Mouse (Mus musculus) forebrain, postnatal 0 days (tissue): ENCODE measurements at regions not wholly inside any gene's neighbourhood (a gene's known extent, or its start where the extent isn't known, plus 50 kb on each side); places are given as distances from the start of the nearest gene placed in this dataset.

Experiments
- ATAC-seq: fragments of 200-750 bp; cut with Nextera tagmentation; 2 replicates; pipeline ENCODE4 v1.8.0; 2017; ENCODE audit warnings: mild to moderate bottlenecking, moderate library complexity
- DNase-seq: peaks from one replicate; pipeline ENCODE4 v3.0.0-alpha.2; 2015
- H3K27ac ChIP-seq: fragments of 300-500 bp; sonication (generic); 2 replicates; pipeline ENCODE4 v1.5.1; 2014; ENCODE audit warnings: low read depth, mild to moderate bottlenecking, antibody characterized with exemption, low read length, moderate library complexity, mixed read lengths
- H3K27me3 ChIP-seq: fragments of 300-500 bp; sonication (generic); 2 replicates; pipeline ENCODE4 v1.6.1; 2014; ENCODE audit warnings: mild to moderate bottlenecking, low read length, mixed read lengths; ENCODE audit not compliant: insufficient read depth
- H3K36me3 ChIP-seq: fragments of 300-500 bp; sonication (generic); 2 replicates; pipeline ENCODE4 v1.6.1; 2014; ENCODE audit warnings: mild to moderate bottlenecking, moderate library complexity; ENCODE audit not compliant: insufficient read depth
- H3K4me1 ChIP-seq: fragments of 300-500 bp; sonication (generic); 2 replicates; pipeline ENCODE4 v1.6.1; 2014; ENCODE audit warnings: antibody characterized with exemption; ENCODE audit not compliant: insufficient read depth
- H3K4me2 ChIP-seq: fragments of 300-500 bp; sonication (generic); 2 replicates; pipeline ENCODE4 v1.6.1; 2014; ENCODE audit warnings: low read depth, mild to moderate bottlenecking, moderate library complexity
- H3K4me3 ChIP-seq: fragments of 300-500 bp; sonication (generic); 2 replicates; pipeline ENCODE4 v1.5.1; 2014; ENCODE audit warnings: low read depth, low read length, mixed read lengths
- H3K9ac ChIP-seq: fragments of 300-500 bp; sonication (generic); 2 replicates; pipeline ENCODE4 v1.6.1; 2014; ENCODE audit warnings: mild to moderate bottlenecking
- H3K9me3 ChIP-seq: fragments of 300-500 bp; sonication (generic); 2 replicates; pipeline ENCODE4 v1.6.1; 2016; ENCODE audit warnings: low read length
- CTCF ChIP-seq: sonication (generic); IDR thresholded peaks from 2 replicates; pipeline ENCODE4 v1.5.1; 2016; ENCODE audit warnings: antibody characterized with exemption, control low read depth, low read depth
- WGBS: fragments of 180-500 bp; shearing (Covaris S2); extraction: QIAGEN DNeasy Blood & Tissue Kit; methylation state at CpG from one replicate; pipeline ENCODE4 v1.1.7; 2014; 5-methylcytosine and 5-hydroxymethylcytosine counted together

DNA sequence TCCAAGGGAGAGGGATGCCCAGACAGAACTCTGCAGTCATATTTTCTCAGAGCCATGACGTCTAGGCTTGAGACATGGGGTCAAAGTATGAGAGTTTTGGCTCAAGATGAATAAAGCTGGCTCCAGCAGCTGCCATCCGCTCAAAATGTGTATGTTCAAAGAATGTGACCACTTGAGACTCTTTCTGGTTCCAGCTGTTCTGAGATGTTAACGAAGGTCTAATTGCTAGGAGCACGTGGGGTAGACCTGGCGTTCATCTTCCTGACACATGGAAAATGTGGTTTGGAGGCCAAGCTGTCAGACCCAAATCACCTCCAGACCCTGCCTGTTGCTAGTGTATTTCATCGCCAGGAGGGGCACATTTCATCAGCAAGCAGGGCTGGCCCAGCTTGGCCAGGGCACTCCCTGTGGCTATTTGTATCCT is 58.9 kb upstream of the Ankrd1 start:
- DNase-seq (no peak), ATAC-seq (no peak)
- WGBS = 57% methylated on average over 6 of the region's 6 CpGs
- no peaks in the 10 kb centered on the region for H3K36me3 ChIP-seq
- no peak for TF ChIP-seq CTCF
- H3K4me3 ChIP-seq = no peak overlapping the region
- no peaks in the 10 kb centered on the region for H3K9me3 ChIP-seq
- no peak overlapping the region for H3K4me2 ChIP-seq
- H3K9ac ChIP-seq = no peak overlapping the region
- H3K27me3 ChIP-seq = no peaks in the 10 kb centered on the region
- no peaks in the 10 kb centered on the region for H3K4me1 ChIP-seq
- no peak overlapping the region for H3K27ac ChIP-seq

DNA sequence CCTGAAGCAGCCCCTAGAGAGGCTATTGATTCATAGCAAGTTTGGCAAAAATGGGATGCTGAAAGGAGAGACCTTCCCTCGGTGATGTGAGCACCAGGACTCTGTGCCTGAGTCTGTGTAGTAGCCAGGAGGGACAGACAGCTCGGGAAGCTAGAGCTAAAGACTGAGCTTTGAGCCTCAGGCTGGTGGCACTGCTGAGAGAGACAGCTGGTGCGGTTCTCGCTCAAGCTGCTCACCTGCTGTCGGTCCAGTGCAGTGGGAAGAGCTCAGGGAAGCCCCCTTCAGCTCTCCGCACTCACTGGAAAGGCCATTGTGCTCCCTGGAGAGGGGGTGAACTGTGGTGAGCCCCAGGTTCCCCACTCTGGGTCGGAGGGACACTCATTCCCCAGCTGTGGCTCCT is 60.4 kb upstream of the Ankrd1 start:
- Histone ChIP-seq H3K4me3 (no peak overlapping the region), H3K4me1 (no peaks in the 10 kb centered on the region), H3K9ac (no peak overlapping the region), H3K27me3 (no peaks in the 10 kb centered on the region), H3K27ac (no peak overlapping the region), H3K4me2 (no peak overlapping the region), H3K36me3 (no peaks in the 10 kb centered on the region), H3K9me3 (no peaks in the 10 kb centered on the region)
- ATAC-seq = no peak
- WGBS = 71% methylated on average over 7 of the region's 7 CpGs
- no peak for DNase-seq
- no peak for TF ChIP-seq CTCF

- no peaks in the 10 kb centered on the region for H3K4me1 ChIP-seq
- WGBS = 71% methylated on average over 2 of the region's 2 CpGs
- H3K27ac ChIP-seq = no peak overlapping the region
- ATAC-seq (no peak), DNase-seq (no peak)
- no peak overlapping the region for H3K4me2 ChIP-seq
- H3K36me3 ChIP-seq = no peaks in the 10 kb centered on the region
- H3K27me3 ChIP-seq = no peaks in the 10 kb centered on the region
- no peak overlapping the region for H3K4me3 ChIP-seq
- H3K9me3 ChIP-seq = no peaks in the 10 kb centered on the region
- TF ChIP-seq CTCF = no peak
- no peak overlapping the region for H3K9ac ChIP-seq
These were observed 61.6 kb upstream of the Ankrd1 start for GRCm38 (mm10) chr19:36181535-36181934.

DNA sequence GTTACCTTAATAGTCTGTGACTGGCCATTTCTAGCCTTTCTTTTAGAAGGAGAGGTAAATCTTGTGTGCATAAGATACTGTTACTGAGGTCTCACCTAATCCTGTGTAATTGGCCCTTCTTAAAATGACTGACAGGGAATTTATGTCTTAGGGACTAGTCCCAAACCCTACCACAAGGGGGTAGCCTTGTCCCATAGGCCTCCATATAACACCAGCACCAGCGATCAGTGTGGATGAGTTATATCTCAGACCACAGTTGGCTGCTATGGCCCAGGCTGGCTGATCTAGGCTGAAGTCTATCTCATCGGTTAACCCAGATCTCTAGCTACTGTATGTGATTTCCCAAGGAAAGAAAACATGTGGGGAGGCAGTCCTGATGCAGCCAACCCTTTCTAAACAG is 63.2 kb upstream of the Ankrd1 start:
- WGBS = 24% methylated on average over 2 of the region's 2 CpGs
- no peaks in the 10 kb centered on the region for H3K36me3 ChIP-seq

DNA sequence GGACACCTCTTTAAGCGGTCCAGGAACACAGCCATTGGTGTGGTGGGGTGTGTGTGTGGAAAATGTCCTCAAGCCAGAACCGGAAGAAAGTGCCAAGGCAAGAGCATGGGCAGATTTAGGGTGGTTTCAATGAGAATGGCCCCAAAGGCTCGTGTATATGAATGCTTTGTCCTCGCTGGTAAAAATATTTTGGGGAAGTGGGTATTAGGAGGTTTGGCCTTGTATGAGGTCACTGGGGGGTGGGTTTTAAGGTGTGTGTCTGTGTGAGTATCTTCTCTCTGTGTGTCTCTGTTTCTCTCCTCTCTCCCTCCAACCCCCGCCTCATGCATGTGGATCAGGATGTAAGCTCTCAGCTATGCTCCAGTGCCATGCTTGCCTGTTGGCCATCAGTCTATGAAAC is 69.8 kb upstream of the Ankrd1 start:
- DNase-seq = no peak
- WGBS = 90% methylated on average over 5 of the region's 5 CpGs
- Histone ChIP-seq H3K9me3 (no peaks in the 10 kb centered on the region; the same call in 1 of the 2 replicates), H3K4me1 (no peaks in the 10 kb centered on the region), H3K27ac (no peak overlapping the region), H3K4me3 (no peak overlapping the region), H3K9ac (no peak overlapping the region), H3K27me3 (no peaks in the 10 kb centered on the region), H3K4me2 (no peak overlapping the region), H3K36me3 (no peaks in the 10 kb centered on the region)
- no peak for TF ChIP-seq CTCF
- no peak for ATAC-seq

More for the DNA sequence above, 63.2 kb upstream of the Ankrd1 start:
- Histone ChIP-seq H3K4me3 (no peak overlapping the region), H3K4me2 (no peak overlapping the region), H3K4me1 (no peaks in the 10 kb centered on the region), H3K27me3 (no peaks in the 10 kb centered on the region), H3K9ac (no peak overlapping the region), H3K27ac (no peak overlapping the region), H3K9me3 (no peaks in the 10 kb centered on the region)
- DNase-seq = peak; percentile 68
- peak; percentile 76 for ATAC-seq
- peak; percentile 81 for TF ChIP-seq CTCF

GRCm38 (mm10) chr19:36191641-36192040 is 71.7 kb upstream of the Ankrd1 start:
- Histone ChIP-seq H3K27me3 (no peaks in the 10 kb centered on the region), H3K9ac (no peak overlapping the region), H3K4me3 (no peak overlapping the region), H3K4me1 (no peaks in the 10 kb centered on the region), H3K4me2 (no peak overlapping the region), H3K27ac (no peak overlapping the region), H3K36me3 (no peaks in the 10 kb centered on the region), H3K9me3 (no peaks in the 10 kb centered on the region; the same call in 1 of the 2 replicates)
- DNase-seq = no peak
- WGBS = 96% methylated on average over 7 of the region's 7 CpGs
- TF ChIP-seq CTCF = no peak
- no peak for ATAC-seq

- Histone ChIP-seq H3K4me1 (0 out of 2 replicates have a peak, but pooled peaks cover 4% of the 10 kb centered on the region), H3K27me3 (no peaks in the 10 kb centered on the region), H3K27ac (no peak overlapping the region), H3K4me2 (no peak overlapping the region), H3K9ac (no peak overlapping the region), H3K4me3 (no peak overlapping the region), H3K36me3 (no peaks in the 10 kb centered on the region), H3K9me3 (no peaks in the 10 kb centered on the region)
- DNase-seq (no peak), ATAC-seq (no peak)
- 99% methylated on average over 2 of the region's 2 CpGs for WGBS
- TF ChIP-seq CTCF = no peak
These were observed 84.4 kb upstream of the Ankrd1 start for GRCm38 (mm10) chr19:36204269-36204668.
